Mouse (Mus musculus) embryonic facial prominence, embryonic 12.5 days (tissue): ENCODE measurements around the gene Cd19. TPM values are rescaled to one million over a fixed set of nuclear protein-coding genes. Genes with fewer than 3 reads are reported as not detected.
A peak's percentile ranks its signal among the peaks of the same experiment; 100 is the strongest.

Source experiments
- ATAC-seq: fragments of 200-750 bp; cut with Nextera tagmentation; 2 replicates; pipeline ENCODE4 v1.8.0; 2017; ENCODE audit not compliant: insufficient number of reproducible peaks, insufficient read depth, low FRiP score, low TSS enrichment
- H3K27ac ChIP-seq: fragments of 300-500 bp; sonication (generic); 2 replicates; pipeline ENCODE4 v1.5.1; 2016; ENCODE audit warnings: mild to moderate bottlenecking
- H3K27me3 ChIP-seq: fragments of 300-500 bp; sonication (generic); 2 replicates; pipeline ENCODE4 v1.6.1; 2016; ENCODE audit warnings: mild to moderate bottlenecking, moderate library complexity
- H3K36me3 ChIP-seq: fragments of 300-500 bp; sonication (generic); 2 replicates; pipeline ENCODE4 v1.6.1; 2016; ENCODE audit warnings: mild to moderate bottlenecking
- H3K4me1 ChIP-seq: fragments of 300-500 bp; sonication (generic); 2 replicates; pipeline ENCODE4 v1.6.1; 2016
- H3K4me2 ChIP-seq: fragments of 300-500 bp; sonication (generic); replicated peaks from 2 replicates; pipeline ENCODE4 v1.6.1; 2016; ENCODE audit warnings: mild to moderate bottlenecking, moderate library complexity
- H3K4me3 ChIP-seq: fragments of 300-500 bp; sonication (generic); 2 replicates; pipeline ENCODE4 v1.5.1; 2016; ENCODE audit warnings: mild to moderate bottlenecking
- H3K9ac ChIP-seq: fragments of 300-500 bp; sonication (generic); 2 replicates; pipeline ENCODE4 v1.6.1; 2016; ENCODE audit warnings: mild to moderate bottlenecking, moderate library complexity
- H3K9me3 ChIP-seq: fragments of 300-500 bp; sonication (generic); 2 replicates; pipeline ENCODE4 v1.6.1; 2016; ENCODE audit warnings: mild to moderate bottlenecking, moderate library complexity
- WGBS: fragments of 180-500 bp; shearing (Covaris S2); methylation state at CpG from one replicate; pipeline ENCODE4 v1.1.7; 2016; 5-methylcytosine and 5-hydroxymethylcytosine counted together
- polyA plus RNA-seq: library from polyadenylated mRNA; unstranded; fragments of >200 nt; fragmentation: Nextera tagmentation; extraction: Ambion mirVana; gene quantifications from 2 replicates; pipeline ENCODE4 v1.2.1, GENCODE M21; 2016

Gene Cd19
- polyA plus RNA-seq, 1 experiment from 2014 or later: not detected

GRCm38 (mm10) chr7:126452244-126452643, 37.6 kb upstream of the Cd19 start:
- ATAC-seq: no peak
- Histone ChIP-seq H3K36me3 (peaks cover 12% of the 10 kb centered on the region), H3K9ac (no peak overlapping the region), H3K27me3 (no peaks in the 10 kb centered on the region), H3K9me3 (no peaks in the 10 kb centered on the region), H3K4me2 (no peak overlapping the region), H3K4me3 (no peak overlapping the region), H3K4me1 (no peaks in the 10 kb centered on the region), H3K27ac (no peak overlapping the region)
- 86% methylated on average over 3 of the region's 3 CpGs for WGBS

DNA sequence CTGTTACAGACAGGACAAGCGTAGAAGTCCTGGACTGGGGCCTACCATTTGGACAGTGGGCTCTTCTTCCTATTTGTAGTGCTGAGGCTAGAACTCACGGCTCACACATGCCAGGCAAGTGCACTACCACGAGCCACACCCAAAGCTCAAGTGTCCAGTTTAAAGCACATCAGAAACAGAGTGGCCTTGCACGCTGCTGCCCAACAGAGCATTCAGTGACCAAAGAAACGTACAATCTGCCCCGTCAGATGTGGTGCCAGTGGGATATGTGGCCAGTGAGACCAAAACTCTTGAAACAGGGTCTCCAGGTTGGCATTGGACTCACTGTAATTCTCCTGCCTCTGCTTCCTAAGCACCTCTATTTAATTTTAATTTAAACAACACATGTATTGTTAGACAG, 36.0 kb upstream of the Cd19 start:
- Histone ChIP-seq H3K9me3 (no peaks in the 10 kb centered on the region), H3K4me2 (no peak overlapping the region), H3K9ac (no peak overlapping the region), H3K36me3 (peaks cover 26% of the 10 kb centered on the region), H3K27me3 (no peaks in the 10 kb centered on the region), H3K4me3 (no peak overlapping the region), H3K4me1 (no peaks in the 10 kb centered on the region), H3K27ac (no peak overlapping the region)
- 84% methylated on average over 6 of the region's 6 CpGs for WGBS
- no peak for ATAC-seq

DNA sequence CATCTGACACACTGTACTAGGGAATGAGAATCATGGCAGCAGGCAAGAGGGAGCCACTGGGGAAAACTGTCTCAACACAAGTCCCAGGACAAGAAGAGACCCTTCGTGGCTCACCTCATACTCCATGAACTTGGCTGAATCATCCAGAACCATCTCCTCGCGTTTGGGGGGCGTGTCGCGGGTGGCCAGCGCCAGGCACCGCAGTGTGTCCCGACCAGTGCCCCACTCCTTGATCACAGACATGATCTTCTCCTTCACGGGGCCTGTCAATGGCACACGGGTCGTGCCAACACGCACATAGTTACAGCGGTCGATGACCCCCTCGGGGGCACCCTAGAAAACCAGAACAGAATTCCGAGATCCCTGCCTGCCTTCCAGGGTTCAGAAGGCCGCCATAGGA, 35.3 kb upstream of the Cd19 start:
- WGBS: 89% methylated on average over 18 of the region's 18 CpGs
- no peak for ATAC-seq
- peaks cover 33% of the 10 kb centered on the region for H3K36me3 ChIP-seq
- H3K4me1 ChIP-seq: no peaks in the 10 kb centered on the region
- no peaks in the 10 kb centered on the region for H3K9me3 ChIP-seq
- no peaks in the 10 kb centered on the region for H3K27me3 ChIP-seq
- H3K27ac ChIP-seq: no peak overlapping the region
- H3K4me3 ChIP-seq: no peak overlapping the region
- no peak overlapping the region for H3K9ac ChIP-seq
- no peak overlapping the region for H3K4me2 ChIP-seq

- Histone ChIP-seq H3K4me1 (no peaks in the 10 kb centered on the region), H3K27ac (no peak overlapping the region), H3K36me3 (peaks cover 44% of the 10 kb centered on the region), H3K9ac (no peak overlapping the region), H3K4me3 (no peak overlapping the region), H3K9me3 (no peaks in the 10 kb centered on the region), H3K27me3 (no peaks in the 10 kb centered on the region), H3K4me2 (no peak overlapping the region)
- WGBS: 91% methylated on average over 19 of the region's 19 CpGs
- no peak for ATAC-seq
Observed at GRCm38 (mm10) chr7:126448481-126448880, 33.8 kb upstream of the Cd19 start.

DNA sequence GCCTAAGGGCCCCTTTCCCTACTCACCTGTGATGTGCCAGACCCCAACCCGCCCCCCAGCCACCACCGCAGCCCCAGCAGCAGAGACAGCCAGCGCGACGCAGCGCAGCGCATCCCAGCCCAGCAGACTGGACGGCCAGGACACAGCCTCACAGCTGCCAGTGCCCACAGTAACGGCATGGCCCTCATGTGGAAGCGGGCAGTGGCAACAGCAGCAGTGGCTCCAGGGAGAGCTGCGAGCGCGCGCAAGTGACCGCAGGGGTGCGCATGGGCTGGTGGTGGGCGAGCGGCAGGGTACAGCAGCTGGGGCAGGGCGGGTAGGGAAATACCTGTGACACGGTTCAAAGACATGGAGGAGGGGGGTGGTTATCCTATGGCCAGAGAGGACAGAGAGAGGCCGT, 31.5 kb upstream of the Cd19 start:
- no peaks in the 10 kb centered on the region for H3K4me1 ChIP-seq
- no peaks in the 10 kb centered on the region for H3K27me3 ChIP-seq
- no peak for ATAC-seq
- H3K36me3 ChIP-seq: peaks cover 56% of the 10 kb centered on the region
- WGBS: 91% methylated on average over 21 of the region's 21 CpGs
- H3K9ac ChIP-seq: no peak overlapping the region
- H3K9me3 ChIP-seq: no peaks in the 10 kb centered on the region
- no peak overlapping the region for H3K4me3 ChIP-seq
- no peak overlapping the region for H3K27ac ChIP-seq
- H3K4me2 ChIP-seq: no peak overlapping the region

DNA sequence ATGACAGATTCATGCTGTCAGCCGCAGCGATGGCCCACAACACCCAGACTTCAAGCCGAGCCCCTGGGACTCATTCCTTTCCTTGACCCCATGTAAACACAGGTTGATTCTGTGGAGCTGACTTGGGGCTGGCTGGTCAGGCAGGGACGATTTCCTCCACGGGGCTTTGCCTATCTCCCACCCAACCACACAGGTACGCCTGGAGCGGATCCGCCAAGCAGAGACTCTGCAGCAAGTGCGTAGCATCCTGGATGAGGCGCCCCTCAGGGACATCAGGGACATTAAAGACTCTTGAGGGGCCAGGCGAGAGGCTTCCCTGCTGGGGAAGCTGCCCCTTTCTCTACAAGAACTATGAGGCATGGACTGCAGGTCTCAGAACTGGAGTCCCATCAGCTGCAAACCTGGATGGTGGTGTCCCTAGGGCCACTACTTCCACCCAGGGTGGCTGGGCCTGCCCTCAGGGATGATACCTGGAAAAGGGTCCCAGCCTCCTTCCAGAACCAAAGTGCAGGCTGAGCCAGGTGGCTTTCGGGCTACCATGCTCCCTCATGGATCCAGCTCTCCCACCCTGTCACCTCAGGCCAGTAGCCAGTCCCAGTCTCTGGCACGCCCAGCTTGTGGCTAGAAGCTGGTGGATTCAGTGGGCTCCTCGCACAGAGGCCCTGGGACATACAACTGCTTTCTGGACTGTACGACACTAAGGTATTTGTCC, 30.6 kb upstream of the Cd19 start:
- Histone ChIP-seq H3K36me3 (peaks cover 59% of the 10 kb centered on the region), H3K4me1 (no peaks in the 10 kb centered on the region), H3K27ac (no peak overlapping the region), H3K9me3 (no peaks in the 10 kb centered on the region), H3K27me3 (no peaks in the 10 kb centered on the region), H3K9ac (no peak overlapping the region), H3K4me3 (no peak overlapping the region), H3K4me2 (no peak overlapping the region)
- no peak for ATAC-seq
- WGBS: 93% methylated on average over 15 of the region's 15 CpGs

DNA sequence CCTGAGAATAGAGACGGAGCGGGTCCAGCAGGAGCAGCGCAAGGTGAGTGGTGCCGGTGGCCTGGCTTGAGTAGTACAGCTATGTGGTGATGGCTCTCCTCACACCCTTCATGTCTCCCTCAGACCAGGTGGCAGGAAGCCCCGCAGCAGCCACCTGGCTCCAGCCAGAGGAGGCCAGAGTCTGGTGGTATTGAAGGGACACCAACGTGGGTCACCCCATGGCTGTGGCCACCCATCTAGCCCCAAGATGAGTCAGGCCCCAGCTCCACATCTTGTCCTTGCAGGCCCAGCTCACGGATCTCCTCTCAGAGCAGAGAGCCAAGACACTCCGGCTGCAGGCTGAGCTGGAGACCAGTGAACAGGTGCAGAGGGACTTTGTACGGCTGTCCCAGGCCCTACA, 29.8 kb upstream of the Cd19 start:
- Histone ChIP-seq H3K4me1 (no peaks in the 10 kb centered on the region), H3K4me2 (no peak overlapping the region), H3K27ac (no peak overlapping the region), H3K36me3 (peaks cover 63% of the 10 kb centered on the region), H3K4me3 (no peak overlapping the region), H3K9ac (no peak overlapping the region), H3K27me3 (no peaks in the 10 kb centered on the region), H3K9me3 (no peaks in the 10 kb centered on the region)
- 90% methylated on average over 9 of the region's 9 CpGs for WGBS
- peak; percentile 24; the same call in 1 of the 2 replicates for ATAC-seq

GRCm38 (mm10) chr7:126443997-126444396, 29.3 kb upstream of the Cd19 start:
- H3K4me3 ChIP-seq: no peak overlapping the region
- no peak overlapping the region for H3K27ac ChIP-seq
- H3K4me1 ChIP-seq: no peaks in the 10 kb centered on the region
- no peaks in the 10 kb centered on the region for H3K27me3 ChIP-seq
- 93% methylated on average over 10 of the region's 10 CpGs for WGBS
- no peak for ATAC-seq
- H3K9ac ChIP-seq: no peak overlapping the region
- H3K9me3 ChIP-seq: no peaks in the 10 kb centered on the region
- peaks cover 63% of the 10 kb centered on the region for H3K36me3 ChIP-seq
- no peak overlapping the region for H3K4me2 ChIP-seq

DNA sequence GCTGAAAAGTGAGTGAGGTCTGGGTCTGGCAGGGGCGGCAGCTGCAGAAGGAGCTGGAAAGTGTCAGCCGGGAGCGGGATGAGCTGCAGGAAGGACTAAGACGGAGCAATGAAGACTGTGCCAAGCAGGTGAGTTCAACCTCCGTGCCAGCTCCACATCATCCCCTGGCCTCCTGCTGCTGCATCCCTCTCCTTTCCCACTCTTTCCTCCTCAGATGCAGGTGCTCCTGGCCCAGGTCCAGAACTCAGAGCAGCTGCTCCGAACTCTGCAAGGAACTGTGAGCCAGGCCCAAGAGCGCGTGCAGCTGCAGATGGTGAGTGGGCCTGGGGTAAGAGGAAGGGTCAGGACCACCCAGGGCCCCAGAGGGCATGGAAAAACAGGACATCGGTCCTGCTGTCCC, 25.4 kb upstream of the Cd19 start:
- no peaks in the 10 kb centered on the region for H3K4me1 ChIP-seq
- H3K9me3 ChIP-seq: no peaks in the 10 kb centered on the region
- H3K4me3 ChIP-seq: no peak overlapping the region
- no peak overlapping the region for H3K27ac ChIP-seq
- no peak overlapping the region for H3K4me2 ChIP-seq
- 81% methylated on average over 9 of the region's 9 CpGs for WGBS
- peaks cover 47% of the 10 kb centered on the region for H3K36me3 ChIP-seq
- no peak overlapping the region for H3K9ac ChIP-seq
- no peak for ATAC-seq
- no peaks in the 10 kb centered on the region for H3K27me3 ChIP-seq

DNA sequence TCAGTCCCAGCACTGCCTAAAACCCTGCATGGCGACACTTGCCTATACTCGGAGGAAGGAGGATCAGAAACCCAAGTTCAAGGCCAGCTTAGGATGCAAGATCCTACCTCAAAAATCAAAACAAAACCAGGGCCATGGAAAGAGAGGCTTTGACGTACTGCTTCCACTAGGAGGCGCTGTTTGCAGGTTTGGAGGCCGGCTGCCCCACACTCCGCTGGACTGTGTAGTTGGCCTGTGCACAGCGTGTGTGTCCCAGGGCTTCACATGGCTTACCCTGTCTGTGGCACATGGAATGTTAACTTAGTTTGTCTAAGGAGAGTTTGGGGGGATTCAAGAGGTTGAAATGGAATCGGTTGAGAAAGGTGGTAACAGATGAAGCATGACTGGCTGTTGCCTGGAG, 22.2 kb upstream of the Cd19 start:
- ATAC-seq: no peak
- Histone ChIP-seq H3K27ac (no peak overlapping the region), H3K4me1 (no peaks in the 10 kb centered on the region), H3K4me2 (no peak overlapping the region), H3K4me3 (no peak overlapping the region), H3K9me3 (no peaks in the 10 kb centered on the region), H3K36me3 (peaks cover 32% of the 10 kb centered on the region), H3K9ac (no peak overlapping the region), H3K27me3 (no peaks in the 10 kb centered on the region)
- 21% methylated on average over 8 of the region's 8 CpGs for WGBS

GRCm38 (mm10) chr7:126435801-126436200, 21.1 kb upstream of the Cd19 start:
- H3K4me3 ChIP-seq: no peak overlapping the region
- H3K27ac ChIP-seq: no peak overlapping the region
- H3K9ac ChIP-seq: no peak overlapping the region
- no peaks in the 10 kb centered on the region for H3K27me3 ChIP-seq
- H3K9me3 ChIP-seq: no peaks in the 10 kb centered on the region
- ATAC-seq: no peak
- peaks cover 25% of the 10 kb centered on the region for H3K36me3 ChIP-seq
- H3K4me1 ChIP-seq: no peaks in the 10 kb centered on the region
- H3K4me2 ChIP-seq: no peak overlapping the region
- WGBS: 77% methylated on average over 3 of the region's 3 CpGs

DNA sequence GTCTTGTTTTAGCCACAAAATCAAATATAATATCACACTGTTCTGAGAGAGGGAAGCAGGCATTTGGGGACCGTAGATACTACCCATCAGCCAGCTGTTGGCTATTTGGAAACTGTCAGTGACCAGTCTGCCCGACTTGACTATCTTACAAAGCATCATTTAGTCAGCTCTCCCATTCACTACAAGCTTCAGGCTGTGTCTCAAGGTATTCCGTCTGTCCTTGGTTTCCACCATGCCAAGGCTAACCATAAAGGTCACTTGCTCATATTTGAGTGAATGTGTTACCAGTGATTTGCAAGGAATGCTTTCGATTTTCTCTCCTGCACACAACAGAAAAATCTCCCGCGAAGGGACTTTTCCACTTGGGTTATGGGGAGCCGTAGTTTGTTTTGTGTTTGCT, 20.0 kb upstream of the Cd19 start:
- peaks cover 18% of the 10 kb centered on the region for H3K36me3 ChIP-seq
- no peak overlapping the region for H3K9ac ChIP-seq
- no peak overlapping the region for H3K4me3 ChIP-seq
- no peaks in the 10 kb centered on the region for H3K9me3 ChIP-seq
- ATAC-seq: no peak
- H3K4me1 ChIP-seq: peaks cover under 1% of the 10 kb centered on the region
- no peak overlapping the region for H3K4me2 ChIP-seq
- 92% methylated on average over 7 of the region's 7 CpGs for WGBS
- no peak overlapping the region for H3K27ac ChIP-seq
- no peaks in the 10 kb centered on the region for H3K27me3 ChIP-seq

DNA sequence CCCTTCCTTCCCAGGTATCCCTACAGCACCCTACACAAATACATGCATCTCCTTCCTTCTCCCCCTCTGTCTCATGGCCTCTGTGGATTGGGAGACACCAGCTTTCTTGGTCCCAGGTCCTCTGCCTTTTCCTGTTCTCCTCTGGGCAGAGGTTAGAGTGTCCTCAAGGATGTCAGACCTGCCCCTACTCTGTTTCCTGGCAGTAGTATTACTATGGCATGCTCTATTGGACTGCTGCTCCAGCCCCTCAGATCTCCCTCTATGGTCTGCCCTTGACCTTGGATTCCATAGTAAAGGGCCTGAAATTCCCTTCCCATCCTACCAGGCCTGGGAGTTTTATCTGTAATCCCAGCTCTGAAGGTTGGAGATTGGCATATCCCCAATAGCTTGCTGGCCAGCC, 15.5 kb upstream of the Cd19 start:
- Histone ChIP-seq H3K9ac (no peak overlapping the region; the same call in 1 of the 2 replicates), H3K4me2 (no peak overlapping the region), H3K4me1 (peaks cover 12% of the 10 kb centered on the region), H3K27me3 (no peaks in the 10 kb centered on the region), H3K36me3 (peaks cover 3% of the 10 kb centered on the region), H3K9me3 (no peaks in the 10 kb centered on the region), H3K4me3 (no peak overlapping the region), H3K27ac (no peak overlapping the region)
- ATAC-seq: no peak
